Mouse (Mus musculus) skeletal muscle tissue, postnatal 0 days (tissue): ENCODE measurements around the gene Dnah9. TPM values are rescaled to one million over a fixed set of nuclear protein-coding genes. Genes with fewer than 3 reads are reported as not detected.

Source experiments
- polyA plus RNA-seq: library from polyadenylated mRNA; unstranded; fragments of >200 nt; fragmentation: Nextera tagmentation; extraction: Ambion mirVana; gene quantifications from 2 replicates; pipeline ENCODE4 v1.2.1, GENCODE M21; 2015

Dnah9 gene
- polyA plus RNA-seq = not detected in 2 replicates

GRCm38 (mm10) chr11:66167801-66168651, at the start of gene Dnah9:
TSS of gene Dnah9 (minus strand) at chr11:66168551.

GRCm38 (mm10) chr11:65806909-65807504, 361.3 kb downstream of the Dnah9 start, which contains the start of gene Zkscan6:
TSS of gene Zkscan6 (plus strand) at chr11:65807175.

DNA sequence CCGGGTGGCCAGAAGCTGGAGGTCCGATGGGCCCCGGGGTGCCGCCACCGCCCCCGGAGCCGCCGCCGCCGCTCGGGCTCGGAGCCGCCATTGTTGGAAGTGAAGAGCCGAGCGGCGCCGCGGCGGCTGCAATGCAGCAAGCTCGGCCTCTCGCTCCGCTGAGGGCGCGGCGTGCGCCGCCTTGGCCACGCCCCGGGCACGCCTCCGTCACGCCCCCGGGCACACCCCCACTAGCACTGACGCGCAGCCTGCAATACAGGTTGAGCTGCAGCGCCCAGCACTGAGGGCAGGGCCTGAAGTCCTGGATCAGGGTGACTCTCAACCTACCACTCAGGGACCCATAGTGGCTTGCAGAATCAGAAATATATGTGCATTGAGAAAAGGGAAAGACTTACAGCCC, 380.2 kb downstream of the Dnah9 start, which contains the start of gene Map2k4:
TSS of gene Map2k4 (minus strand) at position 144 of the 400 bp plus-strand sequence.

